Comparison of ENCODE assay signal across 8 mouse cellular contexts in genomic region chr12:79887225-79887886, GRCm38 (mm10).
DNase-seq lines count a peak whose midpoint lies in the region; ATAC-seq and TF ChIP-seq lines count a peak whose summit lies in the region.

No protein-coding gene starts in this region.

- no peaks in the 10 kb centered on the region for H3K9me3 ChIP-seq in midbrain, embryonic 10.5 days (replicated peaks)
- no peaks in the 10 kb centered on the region for H3K9me3 ChIP-seq in midbrain, embryonic 11.5 days (ENCODE audit: control insufficient read depth, low read length)
- no peaks in the 10 kb centered on the region for H3K9me3 ChIP-seq in liver, postnatal 0 days (ENCODE audit: low read length)

- H3K4me1 ChIP-seq in midbrain, embryonic 10.5 days, result peaks cover 33% of the 10 kb centered on the region
- peaks cover 3% of the 10 kb centered on the region; the same call in 1 of the 2 replicates for H3K4me1 ChIP-seq in midbrain, embryonic 11.5 days (ENCODE audit: control insufficient read depth, insufficient read depth, low read length)
- H3K4me1 ChIP-seq in liver, postnatal 0 days (ENCODE audit: insufficient read depth), result no peaks in the 10 kb centered on the region

- no peak overlapping the region for H3K4me3 ChIP-seq in midbrain, embryonic 10.5 days
- no peak overlapping the region for H3K4me3 ChIP-seq in midbrain, embryonic 11.5 days (ENCODE audit: low read depth, low read length)
- no peak overlapping the region for H3K4me3 ChIP-seq in liver, postnatal 0 days (ENCODE audit: low read depth, low read length)

- no peak for DNase-seq in midbrain, embryonic 10.5 days (ENCODE audit: low spot score)
- no peak for DNase-seq in midbrain, embryonic 11.5 days (ENCODE audit: low spot score, missing footprints)
- peak; percentile 92 for DNase-seq in gastrocnemius, postnatal 25 days
- peak; percentile 61 to 71 for DNase-seq in kidney, adult 8-10 months
- peak; percentile 63 for DNase-seq in mesoderm, embryonic 11.5 days (ENCODE audit: low read depth, low spot score)
- no peak for DNase-seq in layer of hippocampus, adult 9-11 months
- DNase-seq in right cerebral cortex, adult 2 months (ENCODE audit: low spot score in 2 of 2), result no peak
- no peak for DNase-seq in liver, postnatal 0 days

- 80% methylated on average over 12 of the region's 12 CpGs for WGBS in midbrain, embryonic 10.5 days
- WGBS in midbrain, embryonic 11.5 days, result 72% methylated on average over 12 of the region's 12 CpGs
- 77% methylated on average over 12 of the region's 12 CpGs for WGBS in liver, postnatal 0 days (ENCODE audit: insufficient replicate concordance)

- ATAC-seq in midbrain, embryonic 11.5 days (ENCODE audit: low FRiP score), result no peak
- no peak for ATAC-seq in liver, postnatal 0 days

- no peaks in the 10 kb centered on the region for H3K36me3 ChIP-seq in midbrain, embryonic 10.5 days
- H3K36me3 ChIP-seq in midbrain, embryonic 11.5 days (ENCODE audit: control insufficient read depth, insufficient read depth, low read length), result no peaks in the 10 kb centered on the region
- no peaks in the 10 kb centered on the region for H3K36me3 ChIP-seq in liver, postnatal 0 days (replicated peaks; ENCODE audit: insufficient read depth, low read length)

- TF ChIP-seq CTCF in liver, postnatal 0 days (IDR thresholded peaks at IDR 0.05; ENCODE audit: low read depth), result no peak

- no peak for TF ChIP-seq EP300 in liver, postnatal 0 days (IDR thresholded peaks at IDR 0.05; ENCODE audit: low read depth)

- H3K4me2 ChIP-seq in midbrain, embryonic 11.5 days, result no peak overlapping the region
- H3K4me2 ChIP-seq in liver, postnatal 0 days (ENCODE audit: low read depth, low read length), result no peak overlapping the region

- H3K9ac ChIP-seq in midbrain, embryonic 11.5 days (ENCODE audit: low read length), result no peak overlapping the region
- H3K9ac ChIP-seq in liver, postnatal 0 days (replicated peaks), result no peak overlapping the region

- peak overlapping the region; percentile 55 for H3K27ac ChIP-seq in midbrain, embryonic 10.5 days (replicated peaks)
- H3K27ac ChIP-seq in midbrain, embryonic 11.5 days (ENCODE audit: low read depth, low read length), result no peak overlapping the region
- no peak overlapping the region for H3K27ac ChIP-seq in liver, postnatal 0 days (ENCODE audit: low read depth)

- no peaks in the 10 kb centered on the region; the same call in 1 of the 2 replicates for H3K27me3 ChIP-seq in midbrain, embryonic 10.5 days (ENCODE audit: low read depth, poor library complexity, severe bottlenecking)
- no peaks in the 10 kb centered on the region for H3K27me3 ChIP-seq in midbrain, embryonic 11.5 days (ENCODE audit: control insufficient read depth, insufficient read depth, low read length)
- H3K27me3 ChIP-seq in liver, postnatal 0 days (ENCODE audit: insufficient read depth, low read length), result no peaks in the 10 kb centered on the region

Comparison
In these comparisons a context has a peak if more than half of its experiments do, and no peak if none do; other contexts are left out.
1. DNase-seq: peak in gastrocnemius, postnatal 25 days (single experiment), kidney, adult 8-10 months (2 of 2) and mesoderm, embryonic 11.5 days (single experiment); none in midbrain, embryonic 10.5 days (single experiment), midbrain, embryonic 11.5 days (single experiment), layer of hippocampus, adult 9-11 months (single experiment), right cerebral cortex, adult 2 months (0 of 2) and liver, postnatal 0 days (single experiment).